Mouse (Mus musculus) bone marrow macrophage, adult 2 months (primary cell): ENCODE results near the gene Kansl3.

Experiments
- CTCF ChIP-seq: IDR thresholded peaks from 2 replicates; pipeline ENCODE4 v1.5.1; 2012; ENCODE audit warnings: low read depth, mild to moderate bottlenecking, low read length, moderate library complexity
- POLR2A ChIP-seq: IDR thresholded peaks from 2 replicates; pipeline ENCODE4 v1.6.1; 2012; ENCODE audit warnings: mild to moderate bottlenecking, low read depth, low read length, borderline replicate concordance

GRCm38 (mm10) chr1:36294402-36294801, 74.6 kb downstream of the Kansl3 start:
- TF ChIP-seq POLR2A (no peak), CTCF (no peak)
